8 mouse cellular contexts compared by ENCODE assay signal in genomic region chr13:96030368-96031223, GRCm38 (mm10). TPM values are rescaled to one million over a fixed set of nuclear protein-coding genes. Genes with fewer than 3 reads are reported as not detected.
DNase-seq lines count a peak whose midpoint lies in the region; ATAC-seq and TF ChIP-seq lines count a peak whose summit lies in the region.

No protein-coding gene starts in this region.

- peak; percentile 35; the same call in 1 of the 2 replicates for ATAC-seq in lung, embryonic 14.5 days (ENCODE audit: insufficient read depth)

- H3K4me2 ChIP-seq in lung, embryonic 14.5 days, result no peak overlapping the region

- intact Hi-C loops in gastrocnemius, adult 2 months (cut with DNase I), result loop anchor here (10.0 kb wide), 1 partner anchor 564 kb away; no protein-coding TSS in a partner anchor

- H3K4me3 ChIP-seq in gastrocnemius, adult 2 months, result no peak overlapping the region
- peak overlapping the region; percentile 41 for H3K4me3 ChIP-seq in E14TG2a.4 (replicated peaks; ENCODE audit: low read length)
- no peak overlapping the region for H3K4me3 ChIP-seq in lung, embryonic 14.5 days (ENCODE audit: low read depth, low read length)

- no peak overlapping the region for H3K9ac ChIP-seq in lung, embryonic 14.5 days

- DNase-seq in gastrocnemius, adult 2 months, result peak; percentile 42
- DNase-seq in gastrocnemius, postnatal 25 days, result no peak
- peak; percentile 10 for DNase-seq in cerebellum, adult 11 months
- DNase-seq in frontal cortex, adult 2 months (ENCODE audit: extremely low spot score in 1 of 2, low spot score in 1 of 2), result peak; percentile 14 to 86
- peak; percentile 19 to 70 for DNase-seq in kidney, postnatal 36 days
- DNase-seq in lung, embryonic 14.5 days, result peak; percentile 87
- peak; percentile 76 to 86 for DNase-seq in right cerebral cortex, adult 2 months (ENCODE audit: low spot score in 2 of 2)

- H3K9me3 ChIP-seq in E14TG2a.4 (ENCODE audit: low read length), result no peaks in the 10 kb centered on the region
- H3K9me3 ChIP-seq in lung, embryonic 14.5 days (ENCODE audit: low read depth, low read length), result no peaks in the 10 kb centered on the region

- no peaks in the 10 kb centered on the region for H3K36me3 ChIP-seq in E14TG2a.4 (ENCODE audit: insufficient read depth, low read length)
- H3K36me3 ChIP-seq in lung, embryonic 14.5 days (ENCODE audit: insufficient read depth), result no peaks in the 10 kb centered on the region

- peak; percentile 64 for TF ChIP-seq CTCF in gastrocnemius, adult 2 months (IDR thresholded peaks at IDR 0.05)
- peak; percentile 73 for TF ChIP-seq CTCF in E14TG2a.4 (conservative IDR thresholded peaks at IDR 0.05; ENCODE audit: low read length)
- peak; percentile 86 for TF ChIP-seq CTCF in lung, embryonic 14.5 days (IDR thresholded peaks at IDR 0.05; ENCODE audit: low read depth)

- H3K27ac ChIP-seq in gastrocnemius, adult 2 months, result no peak overlapping the region
- H3K27ac ChIP-seq in lung, embryonic 14.5 days (ENCODE audit: low read depth), result no peak overlapping the region

- 54% methylated on average over 19 of the region's 19 CpGs for WGBS in lung, embryonic 14.5 days

- H3K4me1 ChIP-seq in E14TG2a.4 (replicated peaks; ENCODE audit: low read depth, low read length), result no peaks in the 10 kb centered on the region; the same call in 1 of the 2 replicates
- H3K4me1 ChIP-seq in lung, embryonic 14.5 days (ENCODE audit: insufficient read depth), result no peaks in the 10 kb centered on the region

- H3K27me3 ChIP-seq in E14TG2a.4 (ENCODE audit: insufficient read depth, low read length), result no peaks in the 10 kb centered on the region
- no peaks in the 10 kb centered on the region for H3K27me3 ChIP-seq in lung, embryonic 14.5 days (ENCODE audit: insufficient read depth, low read length)

RNA-seq across cellular contexts. Expression of gene Gm20075, which starts 50.6 kb away (rescaled TPM):
- total RNA-seq in gastrocnemius, adult 2 months (2021), result 1 to 10 TPM; 8.2 to 8.9 TPM
- 1 to 10 TPM; 7.3 to 9.2 TPM for total RNA-seq in gastrocnemius, postnatal 25 days (2021)
- polyA plus RNA-seq in frontal cortex, adult 2 months (2012; rRNA removed), result 1.3 and 2.3 TPM in 2 replicates
- 21.1 and 25.8 TPM in 2 replicates for polyA plus RNA-seq in lung, embryonic 14.5 days (2014; fragmentation: Nextera tagmentation; extraction: Ambion mirVana)

RNA-seq across cellular contexts. Expression of gene Gm17190, which starts 51.3 kb away (rescaled TPM):
- total RNA-seq in gastrocnemius, adult 2 months (2021), result not detected
- not detected for total RNA-seq in gastrocnemius, postnatal 25 days (2021)
- polyA plus RNA-seq in frontal cortex, adult 2 months (2012; rRNA removed), result 0.08 TPM in 1 of 2 replicates, not detected in the other
- not detected in 2 replicates for polyA plus RNA-seq in lung, embryonic 14.5 days (2014; fragmentation: Nextera tagmentation; extraction: Ambion mirVana)
